Mouse (Mus musculus) lung, adult 2 months (tissue): ENCODE data around the gene Gpr19.

Experiments used
- CTCF ChIP-seq: fragments of 200-500 bp; IDR thresholded peaks from 2 replicates; pipeline ENCODE4 v1.5.1; 2011; ENCODE audit warnings: mild to moderate bottlenecking, low read length, control low read depth; ENCODE audit not compliant: insufficient read depth
- POLR2A ChIP-seq: fragments of 200-500 bp; IDR thresholded peaks from 2 replicates; pipeline ENCODE4 v1.6.1; 2011; ENCODE audit warnings: low read depth, mild to moderate bottlenecking, control low read depth, low read length, borderline replicate concordance; ENCODE audit errors: extremely low read depth

- TF ChIP-seq POLR2A (no peak), CTCF (no peak)
These were observed 25.3 kb upstream of the Gpr19 start for GRCm38 (mm10) chr6:134923670-134924069.
